Mouse (Mus musculus): Measurements from ENCODE around the gene Ptprr.

DNA sequence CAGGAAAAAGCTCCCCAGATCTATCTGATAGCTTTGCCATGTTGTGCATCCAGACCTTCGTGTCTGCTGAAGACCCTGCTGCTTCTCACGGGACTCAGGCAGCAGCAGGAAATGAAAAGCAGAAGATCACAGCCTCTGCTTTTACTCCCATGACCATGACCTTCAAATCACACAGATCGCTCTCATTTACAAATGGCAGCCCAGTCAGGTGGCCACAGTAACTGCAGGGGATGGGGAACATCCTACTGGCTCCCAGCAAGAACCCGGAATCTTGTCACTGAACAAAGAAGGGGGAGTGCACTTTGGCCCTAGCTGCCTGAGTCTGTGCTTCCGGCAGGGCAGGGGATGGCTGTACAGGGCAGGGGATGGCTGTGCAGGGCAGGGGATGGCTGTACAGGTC, 217.3 kb downstream of the Ptprr start:
- TF ChIP-seq CTCF (IDR thresholded peaks at IDR 0.05; ENCODE audit: low read depth, low read length) (no peak), POLR2A (IDR thresholded peaks at IDR 0.05; ENCODE audit: borderline replicate concordance, low read depth, low read length) (no peak)
